In the genomic region with DNA sequence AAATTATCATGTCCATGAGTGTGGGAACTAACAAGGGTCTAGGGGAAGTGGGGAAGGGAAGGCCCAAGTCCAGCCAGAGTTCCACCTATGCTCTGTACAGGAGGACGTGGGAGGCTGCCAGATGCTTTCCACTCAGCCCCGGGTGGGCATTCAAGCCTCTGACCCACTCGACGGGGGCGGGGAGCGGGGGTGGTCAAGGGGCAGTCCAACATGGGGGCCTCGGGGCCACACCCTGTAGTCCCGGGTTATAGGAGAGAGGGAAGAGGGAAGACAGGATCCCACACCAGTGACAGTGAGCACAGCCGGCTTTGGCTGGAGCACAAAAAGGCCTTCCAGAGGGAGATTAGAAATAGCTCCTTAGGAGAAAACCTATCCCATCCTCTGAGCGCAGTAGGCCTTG, we compare ENCODE assay signal across 22 mouse cellular contexts.
"Had no signal": no experiment of that assay in that cellular context is flagged by ENCODE, and none has a peak within 500 bp of the region (broad histone marks: within the 10 kb centered on the region; RNA-seq: fewer than 3 reads in every experiment).

No protein-coding gene starts in this region.

- H3K27me3 ChIP-seq: kidney, embryonic 15.5 days; limb, embryonic 12.5 days; limb, embryonic 15.5 days; neural tube, embryonic 12.5 days; neural tube, embryonic 15.5 days had no signal

- DNase-seq: kidney, adult 8-10 months; kidney, postnatal 14 days; kidney, postnatal 4 days; left cerebral cortex, postnatal 4 days; liver, postnatal 0 days; lung, embryonic 14.5 days; right cerebral cortex, adult 18-20 months; right cerebral cortex, postnatal 14 days; right cerebral cortex, postnatal 4 days; thymus, adult 2 months; thymus, postnatal 14 days; thymus, postnatal 4 days had no signal

- H3K4me1 ChIP-seq: kidney, embryonic 15.5 days; limb, embryonic 12.5 days; limb, embryonic 15.5 days; neural tube, embryonic 12.5 days; neural tube, embryonic 15.5 days had no signal

- H3K4me3 ChIP-seq: kidney, embryonic 15.5 days; limb, embryonic 12.5 days; limb, embryonic 15.5 days; neural tube, embryonic 12.5 days; neural tube, embryonic 15.5 days had no signal

- H3K4me2 ChIP-seq: kidney, embryonic 15.5 days; limb, embryonic 12.5 days; limb, embryonic 15.5 days; liver, embryonic 11.5 days; lung, embryonic 14.5 days; neural tube, embryonic 12.5 days; neural tube, embryonic 15.5 days had no signal

- ATAC-seq: intestine, postnatal 0 days; liver, postnatal 0 days; lung, postnatal 0 days had no signal

- H3K36me3 ChIP-seq: kidney, embryonic 15.5 days; limb, embryonic 12.5 days; limb, embryonic 15.5 days; neural tube, embryonic 12.5 days; neural tube, embryonic 15.5 days had no signal

- H3K9ac ChIP-seq: kidney, embryonic 15.5 days; limb, embryonic 12.5 days; limb, embryonic 15.5 days; liver, embryonic 14.5 days; liver, postnatal 0 days; lung, embryonic 14.5 days; neural tube, embryonic 12.5 days; neural tube, embryonic 15.5 days had no signal

- H3K27ac ChIP-seq: kidney, embryonic 15.5 days; limb, embryonic 12.5 days; limb, embryonic 15.5 days; liver, embryonic 14.5 days; macrophage; neural tube, embryonic 12.5 days; neural tube, embryonic 15.5 days had no signal

- H3K9me3 ChIP-seq: kidney, embryonic 15.5 days; limb, embryonic 12.5 days; limb, embryonic 15.5 days; neural tube, embryonic 12.5 days; neural tube, embryonic 15.5 days had no signal
